Mouse (Mus musculus) kidney, postnatal 25 days (tissue): ENCODE measurements at regions not wholly inside any gene's neighbourhood (a gene's known extent, or its start where the extent isn't known, plus 50 kb on each side); places are given as distances from the start of the nearest gene placed in this dataset.

Source experiments
- DNase-seq, 2 experiments: peaks; one replicate each; pipeline ENCODE4 v3.0.0; 2021; ENCODE audit warnings: mixed read lengths in 2 of 2

GRCm38 (mm10) chr9:101356607-101357006 lies 105.0 kb upstream of the Ppp2r3a start:
- no peak for DNase-seq

GRCm38 (mm10) chr9:101348771-101349170 lies 97.2 kb upstream of the Ppp2r3a start:
- no peak for DNase-seq

GRCm38 (mm10) chr9:101342887-101343286 lies 91.3 kb upstream of the Ppp2r3a start:
- DNase-seq, result peak in 1 of 2 experiments; percentile 37

GRCm38 (mm10) chr9:101340796-101341465 lies 89.3 kb upstream of the Ppp2r3a start:
- no peak for DNase-seq

GRCm38 (mm10) chr9:101329032-101329824 lies 77.6 kb upstream of the Ppp2r3a start:
- DNase-seq, result peak; percentile 48 to 63

- DNase-seq, result no peak
Measured at GRCm38 (mm10) chr9:101326961-101327360, 75.4 kb upstream of the Ppp2r3a start.

GRCm38 (mm10) chr9:101314036-101314435 lies 62.4 kb upstream of the Ppp2r3a start:
- DNase-seq, result peak; percentile 68 to 81

- no peak for DNase-seq
Measured at GRCm38 (mm10) chr9:101306408-101306935, 54.9 kb upstream of the Ppp2r3a start.

GRCm38 (mm10) chr9:101305730-101306129 lies 54.1 kb upstream of the Ppp2r3a start:
- DNase-seq, result no peak
